Mouse (Mus musculus) myocyte (in vitro differentiated cells): ENCODE data around the gene Mmp19. TPM values are rescaled to one million over a fixed set of nuclear protein-coding genes. Genes with fewer than 3 reads are reported as not detected.

ENCODE experiments used
- H3K27me3 ChIP-seq: one replicate; pipeline ENCODE4 v1.6.1; 2011; ENCODE audit not compliant: control insufficient read depth, insufficient read depth, insufficient read length
- H3K36me3 ChIP-seq: one replicate; pipeline ENCODE4 v1.6.1; 2011; ENCODE audit not compliant: control insufficient read depth, insufficient read depth
- H3K4me2 ChIP-seq: one replicate; pipeline ENCODE4 v1.6.1; 2011; ENCODE audit warnings: low read depth, control low read depth
- H3K4me3 ChIP-seq: one replicate; pipeline ENCODE4 v1.5.1; 2011; ENCODE audit warnings: mild to moderate bottlenecking, control low read depth, moderate library complexity
- H3K79me2 ChIP-seq: one replicate; pipeline ENCODE4 v1.6.1; 2011; ENCODE audit not compliant: control insufficient read depth, insufficient read depth
- H3ac ChIP-seq: one replicate; pipeline ENCODE4 v1.6.1; 2011; ENCODE audit not compliant: control insufficient read depth, insufficient read length
- CEBPB ChIP-seq: IDR thresholded peaks from 2 replicates; pipeline ENCODE4 v1.6.1; 2011; ENCODE audit warnings: mild to moderate bottlenecking, moderate library complexity; ENCODE audit not compliant: poor library complexity, insufficient read depth, severe bottlenecking
- E2F4 ChIP-seq: IDR thresholded peaks from one replicate; pipeline ENCODE4 v1.6.1; 2011; ENCODE audit warnings: mild to moderate bottlenecking, control low read depth, moderate library complexity; ENCODE audit not compliant: insufficient read depth
- MAX ChIP-seq: IDR thresholded peaks from one replicate; pipeline ENCODE4 v1.6.1; 2011; ENCODE audit warnings: low read depth, mild to moderate bottlenecking, control low read depth
- MYOD1 ChIP-seq, 3 experiments: IDR thresholded peaks; one replicate each; pipeline ENCODE4 v1.6.1; 2011; ENCODE audit warnings: control low read depth in 2 of 3, low read depth in 2 of 3, mild to moderate bottlenecking in 2 of 3, moderate library complexity in 1 of 3; ENCODE audit not compliant: insufficient read length in 2 of 3, control insufficient read depth in 1 of 3
- MYOG ChIP-seq, 3 experiments: IDR thresholded peaks; one replicate each; pipeline ENCODE4 v1.6.1; 2011; ENCODE audit warnings: control low read depth in 2 of 3, low read depth in 2 of 3, mild to moderate bottlenecking in 2 of 3; ENCODE audit not compliant: insufficient read length in 2 of 3, control insufficient read depth in 1 of 3, insufficient read depth in 1 of 3
- POLR2A ChIP-seq: IDR thresholded peaks from one replicate; pipeline ENCODE4 v1.6.1; 2011; ENCODE audit warnings: low read depth, mild to moderate bottlenecking, control low read depth, moderate library complexity; ENCODE audit not compliant: insufficient read length
- POLR2AphosphoS2 ChIP-seq: IDR thresholded peaks from one replicate; pipeline ENCODE4 v1.6.1; 2011; ENCODE audit warnings: low read depth, control low read depth; ENCODE audit not compliant: insufficient read length
- REST ChIP-seq: IDR thresholded peaks from one replicate; pipeline ENCODE4 v1.6.1; 2011; ENCODE audit warnings: mild to moderate bottlenecking, control low read depth, moderate library complexity; ENCODE audit not compliant: insufficient read depth, insufficient read length
- SRF ChIP-seq: IDR thresholded peaks from one replicate; pipeline ENCODE4 v1.6.1; 2011; ENCODE audit warnings: low read depth; ENCODE audit not compliant: control insufficient read depth, insufficient read length
- TCF12 ChIP-seq: IDR thresholded peaks from one replicate; pipeline ENCODE4 v1.6.1; 2011; ENCODE audit warnings: mild to moderate bottlenecking, control low read depth; ENCODE audit not compliant: poor library complexity, insufficient read depth, severe bottlenecking
- TCF3 ChIP-seq: IDR thresholded peaks from one replicate; pipeline ENCODE4 v1.6.1; 2011; ENCODE audit warnings: low read depth, control low read depth; ENCODE audit not compliant: insufficient read length
- USF1 ChIP-seq: IDR thresholded peaks from one replicate; pipeline ENCODE4 v1.6.1; 2011; ENCODE audit warnings: low read depth, mild to moderate bottlenecking, control low read depth, moderate library complexity
- polyA plus RNA-seq: library from polyadenylated mRNA; unstranded; fragments of >200 nt; fragmentation: generic; extraction: Trizol; gene quantifications from one replicate; pipeline ENCODE4 v1.2.1, GENCODE M21; 2012; ENCODE audit warnings: missing spikeins

The Mmp19 gene
- polyA plus RNA-seq, 1 experiment: 12.1 TPM

DNA sequence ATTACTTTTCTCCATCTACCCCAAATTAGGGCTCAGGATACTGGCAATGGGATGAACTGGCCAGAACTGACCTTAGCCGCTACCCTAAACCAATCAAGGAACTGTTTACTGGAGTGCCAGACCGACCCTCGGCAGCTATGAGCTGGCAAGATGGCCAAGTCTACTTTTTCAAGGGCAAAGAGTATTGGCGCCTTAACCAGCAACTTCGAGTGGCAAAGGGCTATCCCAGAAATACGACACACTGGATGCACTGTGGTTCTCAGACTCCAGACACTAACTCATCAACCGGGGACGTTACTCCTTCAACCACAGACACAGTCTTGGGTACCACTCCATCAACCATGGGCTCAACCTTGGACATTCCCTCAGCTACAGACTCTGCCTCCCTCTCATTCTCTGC is 8.0 kb downstream of the Mmp19 start:
- no peak overlapping the region for H3ac ChIP-seq
- no peak overlapping the region for H3K4me3 ChIP-seq
- TF ChIP-seq MYOD1 (IDR thresholded peaks at IDR 0.05; ENCODE audit: control insufficient read depth in 1 of 3, insufficient read length in 2 of 3, low read depth in 2 of 3) (no peak), TCF12 (no peak), MAX (no peak), MYOG (IDR thresholded peaks at IDR 0.05; ENCODE audit: control insufficient read depth in 1 of 3, insufficient read depth in 1 of 3, insufficient read length in 2 of 3, low read depth in 2 of 3) (no peak), TCF3 (no peak), USF1 (no peak), REST (no peak), CEBPB (no peak), SRF (no peak), E2F4 (no peak), POLR2AphosphoS2 (no peak), POLR2A (no peak)
- no peak overlapping the region for H3K4me2 ChIP-seq
- peaks cover 3% of the 10 kb centered on the region for H3K36me3 ChIP-seq
- H3K27me3 ChIP-seq: no peaks in the 10 kb centered on the region
- peaks cover 18% of the 10 kb centered on the region for H3K79me2 ChIP-seq

DNA sequence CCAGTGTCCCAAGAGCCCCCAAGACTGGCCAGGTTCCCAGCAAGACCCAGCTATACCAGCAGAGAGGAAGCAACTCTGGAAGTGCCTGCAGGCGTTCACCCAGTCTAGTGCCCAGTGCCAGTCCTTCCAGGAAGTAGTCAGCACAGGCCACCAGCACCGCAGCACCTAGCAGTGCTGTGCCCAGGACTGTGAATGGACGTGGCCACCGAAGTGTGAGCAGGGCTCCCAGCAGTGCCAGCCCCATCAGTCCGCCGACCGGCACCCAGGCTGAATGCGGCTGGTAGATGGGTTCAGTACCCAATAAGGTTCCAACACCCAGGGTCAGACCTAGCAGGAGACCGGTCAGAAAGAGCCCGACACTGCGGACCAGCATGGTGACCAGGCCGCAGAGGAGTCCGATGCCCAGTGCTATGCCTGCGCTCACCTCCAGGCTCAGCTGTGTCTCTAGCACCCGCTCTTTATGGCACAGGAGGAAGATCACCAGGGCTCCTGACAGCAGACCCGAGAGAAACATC is 11.3 kb downstream of the Mmp19 start:
- H3K36me3 ChIP-seq: peaks cover 3% of the 10 kb centered on the region
- TF ChIP-seq SRF (no peak), POLR2A (no peak), TCF12 (no peak), MYOD1 (IDR thresholded peaks at IDR 0.05; ENCODE audit: control insufficient read depth in 1 of 3, insufficient read length in 2 of 3, low read depth in 2 of 3) (no peak), POLR2AphosphoS2 (no peak), MYOG (IDR thresholded peaks at IDR 0.05; ENCODE audit: control insufficient read depth in 1 of 3, insufficient read depth in 1 of 3, insufficient read length in 2 of 3, low read depth in 2 of 3) (no peak), E2F4 (no peak)
- no peaks in the 10 kb centered on the region for H3K27me3 ChIP-seq
- peaks cover 33% of the 10 kb centered on the region for H3K79me2 ChIP-seq
- H3ac ChIP-seq: no peak overlapping the region
- peak overlapping the region; percentile 99 for H3K4me2 ChIP-seq
- H3K4me3 ChIP-seq: no peak overlapping the region

DNA sequence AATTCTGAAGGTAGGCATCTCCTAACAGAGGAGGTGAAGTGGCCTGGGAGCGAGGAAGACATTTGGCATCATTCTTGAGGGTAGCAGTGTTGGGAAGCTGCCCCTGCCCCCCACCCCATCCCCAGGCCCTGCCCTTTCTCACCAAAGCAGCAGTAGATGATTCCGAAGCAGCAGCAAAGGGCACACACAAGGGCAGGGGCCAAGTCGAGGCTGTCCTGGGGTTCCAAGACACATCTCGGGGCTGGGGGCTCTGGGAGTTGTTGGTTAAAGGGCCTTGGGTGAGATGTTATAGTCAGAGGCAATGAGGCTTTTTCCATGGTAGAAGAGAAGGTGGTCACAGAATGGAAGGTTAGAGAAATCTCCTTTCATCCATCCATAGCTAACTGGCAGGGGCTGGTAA is 12.2 kb downstream of the Mmp19 start:
- Histone ChIP-seq H3K27me3 (no peaks in the 10 kb centered on the region), H3K36me3 (peaks cover 3% of the 10 kb centered on the region), H3ac (peak overlapping the region; percentile 52), H3K79me2 (peaks cover 42% of the 10 kb centered on the region), H3K4me2 (peak overlapping the region; percentile 99), H3K4me3 (peak overlapping the region; percentile 99)
- TF ChIP-seq MYOG (IDR thresholded peaks at IDR 0.05; ENCODE audit: control insufficient read depth in 1 of 3, insufficient read depth in 1 of 3, insufficient read length in 2 of 3, low read depth in 2 of 3) (no peak), TCF3 (no peak), USF1 (no peak)

DNA sequence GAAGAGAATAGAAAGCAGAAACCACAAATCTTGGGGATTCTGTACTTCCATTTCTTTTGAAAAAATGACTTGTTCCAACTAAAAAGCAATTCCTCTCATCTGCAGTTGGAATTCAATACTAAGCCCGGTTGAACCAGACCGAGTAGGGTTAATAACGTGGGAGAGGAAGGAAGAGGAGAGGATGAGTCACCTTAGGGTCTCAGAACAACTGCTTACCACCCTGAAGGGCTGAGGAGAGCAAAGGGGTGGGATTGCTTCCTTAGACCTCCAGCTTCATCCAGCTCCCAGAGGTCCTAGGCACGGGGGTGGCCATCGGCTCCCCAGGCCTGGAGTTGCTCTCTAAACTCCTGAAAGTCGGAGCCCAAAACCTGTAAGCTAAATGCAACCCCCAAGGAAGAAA is 12.7 kb downstream of the Mmp19 start:
- Histone ChIP-seq H3K4me2 (peak overlapping the region; percentile 99), H3K27me3 (no peaks in the 10 kb centered on the region), H3ac (peak overlapping the region; percentile 52), H3K36me3 (peaks cover 3% of the 10 kb centered on the region), H3K79me2 (peaks cover 46% of the 10 kb centered on the region), H3K4me3 (peak overlapping the region; percentile 99)
- TF ChIP-seq MYOG (IDR thresholded peaks at IDR 0.05; ENCODE audit: control insufficient read depth in 1 of 3, insufficient read depth in 1 of 3, insufficient read length in 2 of 3, low read depth in 2 of 3): no peak
- TF ChIP-seq TCF12: no peak
- TF ChIP-seq MAX: no peak
- no peak for TF ChIP-seq MYOD1 (IDR thresholded peaks at IDR 0.05; ENCODE audit: control insufficient read depth in 1 of 3, insufficient read length in 2 of 3, low read depth in 2 of 3)
- TF ChIP-seq E2F4: no peak
- no peak for TF ChIP-seq POLR2AphosphoS2
- no peak for TF ChIP-seq USF1
- TF ChIP-seq SRF: no peak
- no peak for TF ChIP-seq POLR2A
- no peak for TF ChIP-seq REST
- TF ChIP-seq TCF3: no peak
- no peak for TF ChIP-seq CEBPB

DNA sequence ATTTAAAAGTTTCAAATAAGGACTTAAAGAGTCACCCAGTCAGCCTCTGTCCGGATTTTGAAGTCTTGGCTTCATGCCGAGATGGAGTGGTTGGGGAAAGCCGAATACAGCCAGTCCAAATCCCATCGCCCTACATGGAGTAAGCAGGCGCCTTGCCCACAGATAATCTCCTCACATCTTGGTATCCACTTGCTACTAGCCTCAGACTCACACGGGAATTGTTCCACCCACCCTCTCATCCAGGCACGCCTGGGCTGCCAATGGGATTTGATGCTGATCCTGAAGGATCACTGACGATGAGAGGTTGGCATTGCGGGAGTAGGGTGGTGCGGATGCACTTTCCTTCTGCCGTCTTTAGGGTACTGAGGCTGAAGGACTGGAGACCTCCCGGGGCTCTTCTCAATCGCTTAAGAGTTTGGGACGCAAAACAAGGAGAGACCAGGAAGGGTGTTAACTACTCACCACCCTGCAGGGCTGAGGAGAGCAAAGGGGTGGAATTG is 13.1 kb downstream of the Mmp19 start, which contains the start of gene Dnajc14:
Gene Dnajc14 (plus strand): TSS at position 292 of the 500 bp plus-strand sequence.
- peaks cover 3% of the 10 kb centered on the region for H3K36me3 ChIP-seq
- no peaks in the 10 kb centered on the region for H3K27me3 ChIP-seq
- H3K4me3 ChIP-seq: peak within 1 kb of the TSS; percentile 99
- TF ChIP-seq POLR2A (peak; percentile 55), REST (no peak)
- H3ac ChIP-seq: peak within 1 kb of the TSS; percentile 52
- peaks cover 50% of the 10 kb centered on the region for H3K79me2 ChIP-seq
- H3K4me2 ChIP-seq: peak within 1 kb of the TSS; percentile 99
